Mouse (Mus musculus): ENCODE measurements at regions not wholly inside any gene's neighbourhood (a gene's known extent, or its start where the extent isn't known, plus 50 kb on each side); places are given as distances from the start of the nearest gene placed in this dataset.
"Not testable (repeated sequence)": the region's sequence is repeated elsewhere in the genome, so short reads cannot be mapped to it uniquely, and the experiment has no call there.

GRCm38 (mm10) chr1:157756977-157757376 lies 250.4 kb downstream of the Sec16b start:
- DNase-seq, result no peak

GRCm38 (mm10) chr1:157758337-157758736 lies 251.8 kb downstream of the Sec16b start:
- DNase-seq, result no peak

GRCm38 (mm10) chr1:157768201-157768600 lies 261.7 kb downstream of the Sec16b start:
- no peak for DNase-seq

GRCm38 (mm10) chr1:157797711-157798110 lies 291.2 kb downstream of the Sec16b start:
- no peak for DNase-seq

GRCm38 (mm10) chr1:157798561-157799553 lies 292.3 kb downstream of the Sec16b start:
- DNase-seq, result no peak

- no peak for DNase-seq
Observed at GRCm38 (mm10) chr1:157801151-157801550, 294.6 kb downstream of the Sec16b start.

GRCm38 (mm10) chr1:157804229-157804628 lies 297.7 kb downstream of the Sec16b start:
- DNase-seq, result no peak

GRCm38 (mm10) chr1:157806296-157806695 lies 299.8 kb downstream of the Sec16b start:
- DNase-seq, result no peak

GRCm38 (mm10) chr1:157809674-157810471 lies 303.3 kb downstream of the Sec16b start:
- no peak for DNase-seq

GRCm38 (mm10) chr1:157810657-157811056 lies 304.1 kb downstream of the Sec16b start:
- DNase-seq, result no peak

- no peak for DNase-seq
Observed at GRCm38 (mm10) chr1:157827966-157828365, 321.4 kb downstream of the Sec16b start.

- no peak for DNase-seq
Observed at GRCm38 (mm10) chr1:157831511-157831910, 325.0 kb downstream of the Sec16b start.

GRCm38 (mm10) chr1:157872775-157873174 lies 366.2 kb downstream of the Sec16b start:
- DNase-seq, result no peak

- DNase-seq, result no peak
Observed at GRCm38 (mm10) chr1:157875006-157875405, 368.5 kb downstream of the Sec16b start.

- DNase-seq, result not testable (repeated sequence)
Observed at GRCm38 (mm10) chr1:157877117-157877516, 370.6 kb downstream of the Sec16b start.

- no peak for DNase-seq
Observed at GRCm38 (mm10) chr1:157887146-157887545, 380.6 kb downstream of the Sec16b start.

- DNase-seq, result no peak
Observed at GRCm38 (mm10) chr1:157888573-157888972, 382.0 kb downstream of the Sec16b start.

- no peak for DNase-seq
Observed at GRCm38 (mm10) chr1:157906168-157906567, 399.6 kb downstream of the Sec16b start.

GRCm38 (mm10) chr1:157937800-157938348 lies 418.3 kb downstream of the Brinp2 start:
- DNase-seq, result no peak

- no peak for DNase-seq
Observed at GRCm38 (mm10) chr1:157939516-157939915, 416.6 kb downstream of the Brinp2 start.

GRCm38 (mm10) chr1:157940331-157940758 lies 415.8 kb downstream of the Brinp2 start:
- no peak for DNase-seq

GRCm38 (mm10) chr1:157957506-157957905 lies 398.6 kb downstream of the Brinp2 start:
- no peak for DNase-seq

- no peak for DNase-seq
Observed at GRCm38 (mm10) chr1:157964461-157964860, 391.7 kb downstream of the Brinp2 start.

Data from lung, postnatal 4 days (tissue).